Mouse (Mus musculus): ENCODE measurements around the gene Slamf9. TPM values are rescaled to one million over a fixed set of nuclear protein-coding genes. Genes with fewer than 3 reads are reported as not detected.

Slamf9 gene
- polyA plus RNA-seq, 2 experiments from 2014 or later, result not detected

DNA sequence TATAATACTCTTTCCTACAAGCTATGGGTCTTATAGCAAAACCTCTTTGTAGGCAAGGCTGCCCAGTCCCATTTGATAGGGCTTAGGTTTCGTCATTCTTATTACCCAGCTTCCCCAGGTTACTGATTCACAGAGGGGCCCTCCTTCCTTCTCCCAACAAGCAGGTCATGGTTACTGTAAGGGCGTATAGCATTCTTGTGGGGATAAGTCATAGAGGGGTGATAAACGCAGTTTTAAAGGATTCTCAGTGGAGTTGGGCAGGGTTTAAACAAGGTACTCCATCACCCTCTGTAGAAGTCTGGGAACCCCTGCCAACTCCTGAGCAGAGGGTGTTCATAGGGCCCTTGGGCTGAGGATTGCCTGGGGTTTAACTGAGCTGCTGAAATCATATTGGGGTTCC lies 12.6 kb upstream of the Slamf9 start:
- ATAC-seq, result no peak

DNA sequence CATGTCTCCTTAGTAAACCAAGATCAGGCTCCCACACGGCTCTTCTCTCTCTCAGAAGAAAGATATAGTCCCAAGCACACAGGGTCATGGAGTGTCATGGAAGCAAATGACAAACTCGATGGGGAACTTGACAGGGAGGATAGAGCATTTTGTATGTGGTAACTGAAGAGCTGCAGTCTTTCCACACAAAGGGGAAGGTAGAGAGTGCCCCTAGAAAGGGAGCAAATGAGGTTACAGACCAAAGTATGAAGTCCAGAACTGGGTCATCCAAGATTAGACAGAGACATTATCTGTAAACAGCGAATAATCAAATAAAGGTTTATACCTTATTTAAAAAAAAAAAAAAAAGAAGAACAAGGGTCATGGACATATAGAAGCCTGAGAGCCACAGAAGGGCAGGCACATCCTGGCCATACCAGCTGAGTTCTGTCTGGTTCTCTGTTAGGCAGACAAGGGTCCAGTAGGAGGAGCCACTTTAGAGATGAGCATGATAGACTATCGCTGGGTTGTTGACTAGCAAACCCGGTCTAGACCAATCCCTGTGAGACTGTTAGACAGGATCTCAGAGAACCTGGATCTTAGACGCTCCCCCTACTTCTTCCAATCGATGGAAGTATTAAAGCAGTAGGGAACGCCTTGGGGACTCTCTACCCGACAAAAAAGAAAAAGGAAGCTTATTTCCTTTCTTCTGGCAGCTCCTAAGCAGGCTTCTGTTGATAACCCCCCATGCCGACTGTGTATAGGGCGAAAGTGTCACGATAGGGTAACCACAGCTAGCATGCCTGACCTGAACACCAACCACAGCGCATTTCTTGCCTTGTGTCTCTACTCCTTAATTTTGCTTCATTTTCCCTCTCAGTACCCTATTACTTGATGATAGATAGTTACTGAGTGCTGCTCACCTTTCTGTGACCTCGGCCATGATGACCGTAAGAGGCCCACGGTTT lies 11.5 kb upstream of the Slamf9 start:
- ATAC-seq, result no peak

GRCm38 (mm10) chr1:172468301-172468877 lies 6.8 kb upstream of the Slamf9 start:
- ATAC-seq, result no peak

DNA sequence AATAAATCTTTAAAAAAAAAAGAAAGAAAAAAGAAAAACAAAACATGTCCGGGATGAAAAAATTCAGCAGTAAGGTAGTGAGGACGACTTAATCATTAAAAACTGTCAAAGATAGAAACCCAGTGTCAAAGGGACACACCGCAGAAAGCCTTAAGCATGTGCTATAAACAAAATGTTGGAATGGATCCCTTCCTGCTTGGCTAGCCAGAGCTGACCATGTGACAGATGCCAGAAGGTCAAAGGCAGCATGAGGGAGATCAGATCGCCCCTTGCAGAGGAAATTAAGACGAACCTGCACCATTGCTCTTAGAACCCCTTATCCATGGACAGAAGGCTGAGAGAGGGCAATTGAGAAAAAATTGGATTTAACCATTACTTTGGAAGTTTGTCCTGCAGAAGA lies 5.8 kb upstream of the Slamf9 start:
- ATAC-seq, result no peak

DNA sequence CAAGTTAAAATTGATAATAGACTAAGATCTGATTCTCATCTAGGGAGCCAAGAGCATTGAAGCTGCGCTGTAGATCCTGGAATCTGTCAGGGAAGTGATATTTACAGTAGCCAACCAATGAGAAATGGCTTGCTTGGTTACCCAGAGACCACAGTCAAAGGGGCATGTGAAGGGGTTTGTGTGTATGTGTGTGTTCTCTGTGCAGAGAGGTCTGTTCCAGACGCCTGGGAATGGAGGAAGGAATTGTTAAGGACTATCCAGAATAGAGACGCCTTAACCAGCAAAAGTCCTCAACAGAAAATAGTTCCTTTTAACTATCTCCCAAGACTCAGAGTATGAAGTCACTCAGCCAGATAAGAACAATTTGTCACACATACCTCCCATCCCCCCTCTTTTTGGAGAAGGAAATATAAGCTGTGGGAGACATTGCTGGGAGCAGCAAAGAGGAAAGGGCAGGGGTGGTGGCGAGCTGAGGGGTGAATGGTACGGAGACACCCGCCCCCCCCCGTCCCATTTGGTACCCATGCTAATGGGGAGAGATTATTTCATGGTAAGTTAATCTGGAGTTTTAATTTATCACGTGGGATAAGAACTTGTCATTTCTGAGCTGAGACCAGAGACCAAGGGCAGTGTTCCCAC lies 5.2 kb upstream of the Slamf9 start:
- no peak for ATAC-seq

DNA sequence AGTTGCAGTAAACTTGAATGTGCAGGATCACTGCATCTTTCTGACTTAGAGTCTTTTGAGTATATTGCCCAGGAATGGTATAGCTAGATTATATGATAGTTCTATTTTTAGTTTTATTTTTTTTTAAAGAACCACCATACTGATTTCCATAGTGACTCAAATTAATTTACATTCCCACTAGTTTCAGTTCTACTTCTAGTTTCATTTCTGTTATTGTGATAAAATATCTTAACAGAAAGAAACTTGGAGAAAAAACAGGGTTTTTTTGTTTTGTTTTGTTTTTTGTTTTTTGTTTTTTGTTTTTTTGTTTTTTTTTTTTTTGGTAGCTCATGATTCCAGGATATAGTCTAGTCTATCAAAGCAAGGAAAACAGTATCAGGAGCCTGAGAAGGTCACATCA lies 2.2 kb upstream of the Slamf9 start:
- no peak for ATAC-seq

DNA sequence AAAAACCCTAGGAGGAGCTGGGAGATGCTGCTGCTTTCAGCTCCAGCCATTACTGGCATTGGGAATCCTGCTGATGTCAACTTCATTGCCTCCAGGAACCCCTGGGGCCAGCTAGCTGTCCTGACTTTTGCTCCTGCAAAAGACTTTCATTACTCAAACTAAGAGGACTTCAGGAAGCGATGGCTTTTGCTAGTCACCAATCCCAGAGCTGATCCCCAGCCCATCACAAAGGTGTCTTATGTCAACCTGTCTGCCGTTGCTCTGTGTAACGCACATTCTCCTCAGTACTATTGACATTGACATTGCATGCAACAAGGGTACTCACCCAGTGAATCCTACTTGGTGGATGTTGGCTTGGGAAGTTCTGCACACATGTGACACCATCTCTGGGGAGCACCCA lies 962 bp upstream of the Slamf9 start:
- no peak for ATAC-seq

DNA sequence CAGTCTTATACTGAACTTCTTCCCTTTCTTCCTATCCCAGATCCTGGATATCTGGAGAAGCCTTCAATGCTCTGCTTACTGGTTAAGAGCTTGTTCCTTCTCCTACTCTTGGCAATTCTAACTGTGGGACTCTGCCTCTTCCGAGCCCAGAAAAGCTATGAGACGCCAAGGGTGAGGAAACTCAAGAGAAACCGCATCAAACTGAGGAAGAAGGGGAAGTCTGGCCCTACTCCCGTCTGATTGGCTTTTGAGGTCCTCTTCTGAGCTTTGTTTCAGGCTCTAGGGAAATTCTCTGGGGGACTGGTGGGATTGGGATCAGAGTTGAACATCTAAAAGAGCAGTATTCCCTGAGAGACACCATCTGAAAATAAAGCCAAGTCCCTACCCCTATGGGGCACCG lies 2.9 kb downstream of the Slamf9 start:
- no peak for ATAC-seq

- no peak for ATAC-seq
These were observed 5.2 kb downstream of the Slamf9 start for GRCm38 (mm10) chr1:172480376-172480775.

DNA sequence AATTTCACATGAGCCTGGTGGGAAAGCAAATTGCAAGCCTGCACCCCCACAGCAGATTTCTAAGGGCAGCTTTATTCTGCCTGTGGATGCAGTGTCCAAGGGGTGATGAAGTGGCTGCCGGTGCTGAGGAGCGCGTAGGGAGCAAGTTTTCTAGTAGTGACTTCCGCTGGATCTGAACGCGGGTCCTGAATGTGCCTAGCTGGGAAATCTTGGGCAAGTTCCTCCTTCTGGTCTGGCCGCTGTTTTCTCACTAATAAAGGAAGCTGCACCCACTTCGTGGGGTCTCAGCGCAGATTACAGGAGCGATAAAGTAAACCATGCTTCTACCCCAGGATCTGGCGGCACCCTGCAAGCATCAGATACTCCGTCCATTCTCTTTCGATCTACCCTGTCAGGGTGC lies 6.0 kb downstream of the Slamf9 start:
- no peak for ATAC-seq

DNA sequence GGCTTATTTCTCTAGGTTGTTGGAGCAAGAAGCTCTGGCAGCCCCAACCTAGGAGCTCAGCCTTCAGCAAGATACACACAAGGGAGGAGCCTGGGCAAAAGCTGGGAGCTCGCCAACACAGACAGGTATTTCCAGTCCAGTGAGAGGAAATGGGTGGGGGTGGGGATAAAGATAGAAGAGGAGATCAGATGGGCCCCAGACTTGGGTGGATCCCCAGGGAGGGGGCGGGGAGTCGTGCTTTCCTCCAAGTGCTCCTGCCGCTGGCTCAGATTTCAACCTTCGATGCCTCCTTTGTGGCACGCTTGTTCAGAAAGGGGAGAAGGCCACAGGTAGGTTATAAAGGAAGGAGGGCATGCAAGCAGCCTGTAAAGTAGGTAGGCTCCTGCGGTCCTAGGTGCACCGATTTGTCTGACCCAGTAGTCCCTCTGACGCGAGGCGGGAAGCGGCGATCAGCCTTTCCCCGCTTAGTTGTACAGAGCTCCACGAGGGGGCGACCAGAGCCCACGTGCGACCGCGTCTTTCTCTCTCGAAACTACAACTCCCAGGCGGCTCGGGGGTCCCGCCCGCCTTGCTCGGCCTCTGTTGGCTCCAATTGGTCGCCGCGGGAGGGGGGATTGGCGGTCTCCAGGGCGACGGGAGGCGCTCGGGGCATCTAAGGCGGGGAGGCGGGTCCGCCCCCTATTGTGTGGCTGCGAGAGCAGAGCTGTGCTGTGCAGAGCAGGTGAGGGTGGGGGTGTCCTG lies 6.6 kb downstream of the Slamf9 start, which contains the start of gene Igsf9:
Igsf9 (plus strand) TSS at position 249 of the 741 bp plus-strand sequence.
- ATAC-seq, result peak; percentile 86

DNA sequence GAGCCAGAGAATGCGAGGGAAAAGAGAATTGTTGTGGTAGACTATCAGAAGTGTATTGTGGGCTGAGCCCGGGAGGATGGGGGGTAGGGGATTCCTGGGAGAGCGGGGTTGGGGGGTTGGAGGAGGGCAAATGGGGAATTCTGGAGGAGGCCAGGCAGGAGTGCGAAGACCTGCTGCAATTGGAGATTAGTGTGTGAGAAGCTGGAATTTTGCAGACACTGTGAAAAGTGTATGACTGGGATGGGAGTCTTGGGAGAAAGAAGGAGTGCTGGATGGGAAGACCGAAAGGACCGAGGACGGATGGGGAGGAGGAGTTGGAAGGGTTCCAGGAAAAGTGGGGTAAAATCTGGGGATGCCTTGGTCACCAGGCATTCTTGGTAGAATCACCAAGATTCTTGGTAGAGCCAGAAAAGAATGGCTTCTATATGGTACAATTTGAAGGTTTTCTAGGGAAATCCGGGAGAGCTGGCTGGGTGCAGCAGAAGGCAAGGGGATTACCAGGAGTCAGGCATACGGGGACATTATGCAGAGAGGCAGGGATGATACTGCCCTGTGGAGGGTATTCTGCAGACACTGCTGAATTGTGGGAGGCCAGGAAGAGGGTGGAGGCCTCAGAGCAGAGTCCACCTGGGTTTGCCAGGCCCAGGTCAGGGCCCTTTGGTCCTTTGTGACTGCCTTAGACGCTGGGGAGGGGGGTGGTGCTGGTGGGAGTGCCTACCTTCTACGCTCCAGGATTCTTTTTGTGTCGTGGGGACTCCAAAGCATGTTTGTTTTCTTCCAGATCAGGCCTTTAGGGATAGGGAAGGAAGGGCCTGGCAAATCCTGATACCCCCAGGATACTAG lies 7.6 kb downstream of the Slamf9 start:
- no peak for ATAC-seq

- no peak for ATAC-seq
These were observed 8.2 kb downstream of the Slamf9 start for GRCm38 (mm10) chr1:172483361-172483660.

DNA sequence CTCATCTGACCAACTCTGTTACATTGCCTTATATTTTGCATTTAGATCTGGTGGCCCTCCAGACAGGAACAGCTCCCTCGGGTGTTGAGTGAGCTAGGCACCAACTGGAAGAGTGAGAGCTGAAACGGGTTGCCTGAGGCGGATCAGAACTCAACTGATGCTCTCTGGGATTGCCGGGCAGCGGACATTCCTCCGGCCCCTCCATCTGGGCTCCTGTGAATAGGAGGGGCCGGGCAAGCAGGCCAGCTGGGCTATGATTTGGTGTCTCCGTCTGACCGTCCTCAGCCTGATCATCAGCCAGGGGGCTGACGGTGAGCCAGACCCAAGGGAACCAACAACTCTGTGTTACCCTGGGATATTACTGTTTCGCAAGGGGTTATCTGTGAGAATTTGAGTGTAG lies 9.1 kb downstream of the Slamf9 start:
- no peak for ATAC-seq

GRCm38 (mm10) chr1:172484671-172485070 lies 9.5 kb downstream of the Slamf9 start:
- ATAC-seq, result no peak

GRCm38 (mm10) chr1:172485821-172486220 lies 10.7 kb downstream of the Slamf9 start:
- ATAC-seq, result no peak

GRCm38 (mm10) chr1:172486236-172486635 lies 11.1 kb downstream of the Slamf9 start:
- no peak for ATAC-seq

DNA sequence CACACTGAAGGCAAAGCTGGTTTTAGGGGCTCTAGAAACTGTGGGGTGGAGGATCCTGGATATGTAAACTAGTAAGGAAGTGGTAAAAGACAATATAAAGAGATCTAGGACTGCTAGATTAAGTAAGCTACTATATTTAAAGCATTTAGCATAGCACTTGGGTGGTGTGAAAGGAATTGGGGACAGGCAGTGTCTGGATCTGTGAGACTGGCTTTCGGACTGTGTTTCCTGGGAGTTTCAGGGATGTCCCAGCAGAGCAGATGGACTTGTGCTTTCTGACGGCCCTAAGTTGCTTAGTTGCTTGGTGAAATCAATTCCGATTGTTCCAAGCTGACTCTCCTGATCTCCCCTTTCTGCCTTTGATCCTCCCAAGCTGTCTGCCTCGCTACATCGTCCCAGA lies 11.5 kb downstream of the Slamf9 start:
- no peak for ATAC-seq

DNA sequence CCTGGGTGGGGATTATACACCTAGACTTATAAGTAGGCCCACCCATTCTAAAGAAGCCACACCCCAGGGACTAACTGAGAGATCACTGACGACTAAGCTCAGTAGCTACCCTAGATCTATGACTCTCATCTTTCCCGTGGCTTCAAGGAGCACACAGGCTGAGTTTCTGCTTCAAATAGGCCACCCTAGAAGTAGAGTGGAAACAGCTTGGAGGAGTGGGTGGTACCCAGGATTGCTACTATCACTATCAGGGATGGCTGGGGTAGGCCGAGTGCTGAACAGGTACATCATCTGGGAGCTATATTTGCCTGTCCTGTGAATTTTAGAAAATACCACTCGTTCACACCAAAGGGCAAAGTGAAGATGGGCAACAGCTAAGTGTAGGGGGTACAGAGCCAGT lies 12.7 kb downstream of the Slamf9 start:
- ATAC-seq, result no peak

- no peak for ATAC-seq
These were observed 13.7 kb downstream of the Slamf9 start for GRCm38 (mm10) chr1:172488831-172489230.

DNA sequence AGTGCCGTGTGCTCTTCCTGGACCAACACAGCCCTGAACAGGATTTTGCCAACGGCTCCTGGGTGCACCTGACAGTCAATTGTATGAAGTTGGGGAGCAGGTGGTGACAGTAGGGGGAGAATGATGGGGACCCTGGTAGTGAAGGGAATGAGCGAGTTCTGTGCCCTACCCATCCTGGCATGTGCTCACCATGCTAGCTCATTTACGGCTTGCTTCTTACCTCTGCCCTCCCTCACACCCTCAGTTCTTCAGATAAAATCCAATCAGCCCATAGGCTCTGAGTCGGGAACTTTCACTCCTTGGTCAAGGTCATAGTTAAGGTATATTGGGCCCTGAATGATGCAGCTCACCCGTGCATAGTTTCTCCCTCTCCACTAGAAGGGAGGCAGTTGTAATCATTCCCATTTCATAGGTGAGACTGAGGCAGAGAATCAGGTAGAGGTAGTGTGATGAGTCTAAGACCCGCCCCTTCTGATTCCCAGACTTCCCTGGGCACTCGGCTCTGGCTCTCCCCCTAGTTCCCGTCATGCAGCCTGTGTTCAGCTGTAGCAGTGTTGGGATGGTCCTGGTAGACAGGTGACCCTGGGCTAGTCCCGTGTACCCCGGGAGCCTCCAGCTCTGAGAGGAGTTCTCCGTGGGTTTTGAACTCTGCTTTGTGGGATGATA lies 14.6 kb downstream of the Slamf9 start:
- ATAC-seq, result no peak

- peak; percentile 80 for ATAC-seq
These were observed 15.1 kb downstream of the Slamf9 start for GRCm38 (mm10) chr1:172490261-172490661.

Data from CD4-positive, CD25-positive, alpha-beta regulatory T cell, adult 4 months (primary cell).